Mouse (Mus musculus) gastrocnemius, adult 2 months (tissue): ENCODE results near the gene Galnt17. TPM values are rescaled to one million over a fixed set of nuclear protein-coding genes. Genes with fewer than 3 reads are reported as not detected.

Experiments used
- DNase-seq: peaks from one replicate; pipeline ENCODE4 v3.0.0; 2022
- H3K27ac ChIP-seq: fragments of 200-600 bp; 2 replicates; pipeline ENCODE4 v1.8.1; 2022; ENCODE audit warnings: mild to moderate bottlenecking
- H3K4me3 ChIP-seq: fragments of 200-600 bp; 2 replicates; pipeline ENCODE4 v1.8.1; 2022; ENCODE audit warnings: mild to moderate bottlenecking, moderate library complexity
- CTCF ChIP-seq: fragments of 200-600 bp; IDR thresholded peaks from 2 replicates; pipeline ENCODE4 v1.8.1; 2022; ENCODE audit warnings: antibody characterized with exemption, mild to moderate bottlenecking, moderate library complexity
- intact Hi-C: fragments of 180-260 bp; cut with DNase I; formaldehyde crosslinking; loops from one replicate; pipeline ENCODE4 v1.15.1; 2025
- long read RNA-seq, 2 experiments: library from polyadenylated mRNA; stranded (forward); transcript quantifications; one replicate each; pipeline ENCODE4 v2.0.0; 2021
- total RNA-seq, 2 experiments: library from RNA; stranded (reverse); gene quantifications; 2 replicates each; pipeline ENCODE4 v1.2.3; 2021

Galnt17 gene
- 1 to 10 TPM; 4.3 to 4.5 TPM for total RNA-seq
- long read RNA-seq, experiment 1, partial matches to known transcripts, result 0 of 2 reads
- long read RNA-seq, experiment 1, other reads (novel, unspliced or antisense), result 2 of 2 reads
- long read RNA-seq, experiment 2, result 0 reads

DNA sequence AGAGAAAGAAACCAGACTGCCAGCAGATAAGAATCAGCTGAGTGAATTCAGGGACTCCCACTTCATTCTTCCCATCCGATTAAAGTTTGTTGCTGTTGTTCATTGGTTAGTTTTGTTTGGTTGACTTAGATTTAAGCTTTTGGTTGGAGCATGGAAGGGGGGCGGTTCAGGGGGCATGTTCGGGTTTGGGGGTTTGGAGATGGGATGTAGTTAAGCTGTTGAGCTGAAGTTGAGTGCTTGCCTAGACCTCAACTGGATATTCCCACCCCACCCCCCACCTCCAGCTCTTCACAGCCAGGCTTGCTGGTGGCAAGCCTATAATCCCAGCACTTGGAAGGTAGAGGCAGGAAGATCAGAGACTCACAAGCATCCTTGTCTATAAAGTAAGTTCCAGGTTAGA lies at the start of gene Galnt17:
Gene Galnt17 (minus strand): TSS at position 101 of the 400 bp plus-strand sequence.
- intact Hi-C loops, result loop anchor here (5.0 to 10.0 kb wide), 3 partner anchors 81 to 301 kb away; no protein-coding TSS in a partner anchor
- Histone ChIP-seq H3K4me3 (peak within 1 kb of the TSS; percentile 84), H3K27ac (peak within 1 kb of the TSS; percentile 85)
- no peak for TF ChIP-seq CTCF
- no peak for DNase-seq

DNA sequence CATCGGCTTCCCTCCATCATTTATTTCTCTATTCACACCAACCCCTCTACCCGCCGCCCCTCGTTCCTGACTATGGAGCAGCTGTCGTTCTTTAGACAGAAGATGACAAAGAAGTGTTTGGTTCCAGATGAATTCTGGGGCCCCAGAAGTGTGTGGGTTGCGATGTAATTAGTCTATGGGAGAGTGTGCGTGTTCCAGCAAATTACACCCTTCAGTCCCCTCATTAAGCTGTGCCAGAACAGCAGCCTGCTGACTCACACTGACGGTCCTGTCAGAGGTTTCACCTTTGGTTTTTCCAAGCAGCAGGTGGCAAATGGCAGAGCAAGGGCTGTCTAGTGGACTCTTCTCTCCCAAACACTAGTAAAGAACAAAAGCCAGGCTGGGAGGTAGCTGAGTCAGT lies 26.2 kb upstream of the Galnt17 start:
- intact Hi-C loops, result no loop called here
- no peak for DNase-seq
- TF ChIP-seq CTCF, result no peak

DNA sequence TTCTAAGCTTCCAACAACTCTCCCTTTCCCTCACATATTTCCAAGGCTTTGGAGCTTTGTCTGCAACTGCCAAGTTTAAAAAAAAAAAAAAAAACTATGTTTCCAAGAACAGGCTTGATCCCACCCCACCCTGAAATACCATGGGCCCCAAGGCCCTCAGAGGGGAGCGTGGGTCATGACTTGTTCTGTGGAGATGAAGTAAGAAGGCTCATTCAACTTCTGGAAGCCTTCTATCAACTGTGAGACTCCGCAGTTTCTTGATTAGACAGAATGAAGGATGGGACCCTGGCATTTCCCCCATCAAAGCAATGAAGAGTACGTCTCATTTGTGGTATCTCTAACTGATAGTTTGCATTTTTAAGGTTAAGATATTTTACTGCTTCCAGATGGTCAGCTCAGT lies 13.0 kb upstream of the Galnt17 start:
- Histone ChIP-seq H3K4me3 (no peak overlapping the region), H3K27ac (no peak overlapping the region)
- DNase-seq, result no peak
- intact Hi-C loops, result no loop called here
- TF ChIP-seq CTCF, result no peak

More for the DNA sequence above, 26.2 kb upstream of the Galnt17 start:
- no peak overlapping the region for H3K27ac ChIP-seq
- no peak overlapping the region for H3K4me3 ChIP-seq

DNA sequence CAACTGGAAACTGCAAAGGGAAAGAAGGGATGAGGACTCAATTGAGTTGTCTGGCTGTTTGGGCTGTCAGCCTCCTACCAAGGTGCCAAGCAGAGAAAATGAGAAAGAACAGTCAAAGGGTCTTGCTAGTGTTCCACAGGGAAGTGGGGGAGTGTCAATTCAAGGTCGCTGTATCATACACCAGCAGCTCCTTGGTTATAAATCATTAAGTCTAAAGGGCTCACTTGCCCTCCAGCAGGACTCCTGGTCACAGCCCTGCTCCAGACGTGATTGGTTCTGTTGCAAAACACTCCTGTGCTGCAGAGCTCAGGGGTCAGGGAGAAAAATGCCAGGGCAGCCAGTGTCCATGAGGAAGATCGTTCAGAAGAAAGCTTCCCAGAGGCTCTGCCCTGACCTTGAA lies 11.3 kb upstream of the Galnt17 start:
- H3K4me3 ChIP-seq, result no peak overlapping the region
- intact Hi-C loops, result no loop called here
- TF ChIP-seq CTCF, result no peak
- no peak for DNase-seq
- no peak overlapping the region for H3K27ac ChIP-seq

DNA sequence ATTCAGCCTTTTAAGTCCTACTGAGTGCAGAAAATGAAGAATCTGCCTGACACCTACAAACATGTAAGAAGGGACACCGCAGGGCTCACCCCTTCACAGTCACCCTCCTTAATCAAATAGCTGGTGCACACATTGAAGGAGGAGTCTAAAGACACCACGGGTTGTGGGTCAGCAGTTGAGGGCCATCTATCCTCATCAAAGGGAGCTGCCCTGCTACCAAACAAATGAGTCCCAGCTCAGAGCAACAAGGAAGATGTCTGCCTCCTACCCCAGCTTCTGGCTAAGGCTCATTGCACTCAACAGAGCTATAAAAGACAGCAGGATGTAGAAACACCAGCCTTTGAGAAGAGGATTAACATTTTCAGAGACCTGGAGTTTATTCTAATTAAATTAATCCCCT lies 10.8 kb upstream of the Galnt17 start:
- intact Hi-C loops, result no loop called here
- no peak for DNase-seq
- Histone ChIP-seq H3K4me3 (no peak overlapping the region), H3K27ac (no peak overlapping the region)
- TF ChIP-seq CTCF, result no peak

DNA sequence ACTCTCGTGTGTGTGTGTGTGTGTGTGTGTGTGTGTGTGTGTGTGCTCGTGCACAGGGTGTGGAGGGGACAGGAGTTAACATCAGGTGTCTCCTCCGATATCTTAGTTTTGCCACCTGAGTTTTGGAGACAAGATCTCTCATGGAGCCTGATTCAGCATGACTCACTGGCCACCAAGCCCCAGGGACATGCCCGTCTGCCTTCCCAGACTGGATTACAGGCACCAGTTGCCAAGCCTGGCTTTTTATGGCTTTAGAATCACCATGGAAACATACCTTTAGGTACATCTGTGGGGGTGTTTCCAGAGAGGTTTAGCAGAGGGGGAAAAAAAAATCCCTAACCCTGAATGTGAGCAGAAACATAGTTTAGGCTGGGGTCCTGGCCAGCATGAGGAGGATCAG lies 6.7 kb upstream of the Galnt17 start:
- no peak overlapping the region for H3K27ac ChIP-seq
- no peak for DNase-seq
- H3K4me3 ChIP-seq, result no peak overlapping the region
- TF ChIP-seq CTCF, result no peak
- intact Hi-C loops, result no loop called here

DNA sequence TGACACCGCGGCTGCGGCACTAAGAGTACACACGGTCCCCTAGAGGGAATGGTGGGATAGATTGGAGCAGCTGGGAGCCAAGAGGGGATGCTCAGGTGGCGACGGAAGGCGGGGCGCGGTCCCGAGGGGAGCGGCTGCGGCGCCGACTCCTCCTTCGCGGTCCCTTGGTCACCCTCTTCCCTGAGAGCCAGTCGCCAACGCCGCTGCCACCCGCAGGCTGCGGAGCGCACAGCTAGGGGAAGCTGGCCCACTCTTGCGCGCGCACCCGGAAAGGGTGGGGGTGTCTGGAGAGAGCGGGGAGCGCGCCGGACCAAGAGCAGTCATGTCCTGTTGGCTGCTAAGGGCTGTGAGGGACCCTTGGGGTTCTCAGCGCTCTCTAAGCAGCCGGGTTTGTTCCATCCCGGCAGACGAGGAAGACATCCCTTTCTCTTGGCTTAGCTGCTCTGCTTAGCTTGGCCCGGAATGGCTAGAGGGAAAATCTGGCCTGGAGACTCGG lies 593 bp downstream of the Galnt17 start:
- intact Hi-C loops, result loop anchor here (5.0 to 10.0 kb wide), 3 partner anchors 80 to 300 kb away; no protein-coding TSS in a partner anchor
- H3K27ac ChIP-seq, result peak overlapping the region; percentile 85
- TF ChIP-seq CTCF, result peak; percentile 58

DNA sequence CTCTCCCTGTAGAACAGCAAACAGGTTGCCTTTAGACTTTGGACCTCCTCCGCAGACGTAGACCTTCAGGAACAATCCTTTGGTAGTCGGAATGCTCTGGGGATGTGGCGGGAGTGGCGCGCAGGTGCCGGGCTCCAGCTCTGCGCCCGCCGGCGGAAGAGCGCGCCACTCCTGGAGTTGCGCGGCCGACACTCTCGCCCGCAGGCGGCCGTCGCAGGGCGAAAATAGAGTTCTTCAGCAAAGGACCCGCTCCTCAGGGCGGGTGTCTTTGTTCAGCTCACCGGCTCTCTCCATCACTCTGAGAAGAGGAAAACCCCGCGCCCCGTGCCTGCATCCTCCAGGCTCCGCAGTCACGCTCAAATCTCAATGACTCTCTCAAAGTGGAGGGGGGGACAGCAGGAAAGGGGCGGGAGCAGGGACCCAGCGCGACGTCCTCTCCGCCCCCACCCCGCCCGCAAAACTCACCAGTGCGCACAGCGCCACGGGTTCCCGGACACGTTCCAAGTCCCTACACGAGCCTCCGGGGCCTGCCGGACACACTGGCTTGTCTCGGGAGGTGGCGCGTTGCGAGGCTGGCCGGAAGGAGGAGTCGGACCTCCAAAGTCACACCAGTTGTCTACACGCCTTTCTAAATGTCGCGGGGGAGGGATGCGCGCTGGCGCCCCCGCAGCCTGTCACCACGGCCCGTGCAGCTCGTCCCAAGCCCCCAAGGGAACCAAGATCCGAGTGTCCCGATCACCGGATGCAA lies 1.2 kb downstream of the Galnt17 start:
- Histone ChIP-seq H3K27ac (peak overlapping the region; percentile 85), H3K4me3 (peak overlapping the region; percentile 84)
- DNase-seq, result peak; percentile 82
- TF ChIP-seq CTCF, result no peak
- intact Hi-C loops, result loop anchor here (5.0 to 10.0 kb wide), 3 partner anchors 80 to 300 kb away; no protein-coding TSS in a partner anchor

More for the DNA sequence above, 593 bp downstream of the Galnt17 start:
- peak overlapping the region; percentile 84 for H3K4me3 ChIP-seq
- peak; percentile 92 for DNase-seq

DNA sequence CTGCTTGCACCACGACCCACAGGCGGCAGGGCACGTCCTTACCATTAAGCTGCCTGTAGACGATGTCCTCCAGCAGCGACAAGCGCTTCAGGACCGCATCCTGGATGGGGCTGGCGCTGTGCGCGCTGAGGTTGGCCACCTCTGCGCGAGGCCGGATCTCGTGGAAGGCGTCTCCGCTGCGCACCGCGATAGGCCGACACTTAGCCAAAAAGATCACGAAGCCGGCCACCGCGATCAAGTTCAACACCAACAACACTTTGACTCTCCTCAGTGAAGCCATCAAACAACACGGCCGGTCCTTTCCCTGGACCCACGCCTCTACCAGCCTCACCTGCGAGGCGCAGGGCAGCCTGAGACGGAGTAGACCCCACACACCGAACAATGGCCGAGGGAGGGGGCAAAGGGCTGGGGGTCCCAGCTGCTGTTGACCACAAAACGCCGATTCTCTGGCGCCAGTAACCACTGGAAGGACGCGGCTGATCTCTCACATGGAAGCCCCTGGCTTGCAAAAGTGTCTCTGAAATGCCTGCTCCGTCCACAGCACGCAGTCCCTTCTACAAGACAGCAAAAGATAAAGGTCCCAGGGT lies 1.9 kb downstream of the Galnt17 start:
- intact Hi-C loops, result loop anchor here (5.0 to 10.0 kb wide), 3 partner anchors 79 to 299 kb away; no protein-coding TSS in a partner anchor
- Histone ChIP-seq H3K4me3 (peak overlapping the region; percentile 84), H3K27ac (peak overlapping the region; percentile 85)
- DNase-seq, result peak; percentile 52
- no peak for TF ChIP-seq CTCF

DNA sequence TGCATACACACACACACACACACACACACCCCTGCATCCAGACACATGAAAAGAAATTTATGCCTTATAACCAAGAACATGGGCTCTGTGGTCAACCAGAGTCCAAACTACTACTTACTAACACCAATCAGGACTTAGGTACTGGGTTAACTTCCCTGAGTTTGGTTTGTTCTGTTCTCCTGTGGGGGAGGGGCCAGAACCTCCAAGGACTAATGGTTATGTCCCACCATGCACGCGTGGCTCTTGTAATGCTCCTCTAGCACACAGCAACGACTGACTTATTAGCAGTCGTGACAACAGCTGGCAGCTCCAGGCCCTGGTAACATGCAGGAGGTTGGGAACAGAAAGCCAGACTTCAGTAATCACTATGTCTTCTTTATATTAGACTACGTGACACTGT lies 3.1 kb downstream of the Galnt17 start:
- H3K4me3 ChIP-seq, result peak overlapping the region; percentile 21; the same call in 1 of the 2 replicates
- DNase-seq, result no peak
- TF ChIP-seq CTCF, result no peak
- H3K27ac ChIP-seq, result no peak overlapping the region
- intact Hi-C loops, result loop anchor here (5.0 to 10.0 kb wide), 3 partner anchors 78 to 298 kb away; no protein-coding TSS in a partner anchor

DNA sequence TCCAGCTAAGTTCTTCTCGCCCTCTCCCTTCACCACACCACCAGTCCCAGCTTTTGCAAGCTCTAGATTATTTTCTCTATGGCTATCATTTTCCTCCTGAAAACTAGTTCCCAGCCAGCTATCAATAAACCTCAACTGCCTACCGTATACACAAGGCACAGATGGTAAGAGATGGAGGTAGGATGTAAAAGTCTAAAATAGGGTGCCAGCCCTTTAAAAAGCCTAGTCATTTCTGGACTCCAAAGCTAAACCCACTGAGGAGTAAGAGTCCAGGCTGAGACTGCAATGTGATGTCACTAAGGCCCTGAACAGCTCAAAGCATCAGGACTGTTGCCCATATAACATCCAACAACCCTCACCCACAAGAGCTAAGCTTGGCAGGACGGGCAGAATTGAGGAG lies 6.8 kb downstream of the Galnt17 start:
- intact Hi-C loops, result loop anchor here (10.0 kb wide), 1 partner anchor 123 kb away; no protein-coding TSS in a partner anchor
- DNase-seq, result no peak
- no peak overlapping the region for H3K4me3 ChIP-seq
- no peak for TF ChIP-seq CTCF
- H3K27ac ChIP-seq, result no peak overlapping the region

DNA sequence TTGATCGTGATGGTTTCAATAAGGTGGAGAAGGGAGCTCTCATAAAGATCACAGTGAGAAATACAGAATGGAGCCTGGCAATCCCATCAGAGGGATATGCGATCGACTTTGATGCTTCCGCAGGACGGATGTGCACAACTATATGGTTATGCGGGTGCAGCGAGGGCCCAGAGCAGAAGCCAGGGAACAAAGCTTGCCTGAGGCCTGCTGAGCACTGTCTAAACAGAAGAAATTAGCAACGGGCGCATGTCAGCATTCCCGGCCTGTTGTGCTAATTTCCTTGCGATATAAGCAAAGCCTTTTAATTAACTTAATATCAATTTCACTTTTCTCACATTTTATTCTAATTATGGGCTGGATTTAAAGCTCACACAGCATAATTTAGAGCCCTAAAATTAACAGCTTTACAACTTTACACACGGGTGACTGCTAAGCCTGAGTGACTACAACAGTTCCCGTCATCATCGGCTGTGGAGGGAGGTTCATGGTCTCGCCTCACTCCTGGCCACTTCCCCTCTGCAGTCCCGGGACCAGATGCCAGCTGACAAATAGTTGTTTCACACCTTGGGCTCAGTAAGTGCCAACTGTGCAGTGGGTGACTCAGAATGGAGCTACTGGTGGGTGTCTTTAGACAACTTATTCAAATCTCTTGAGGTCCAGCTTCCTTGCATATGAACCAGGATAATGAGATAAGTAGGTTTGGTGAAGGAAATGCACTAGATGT lies 14.4 kb downstream of the Galnt17 start:
- Histone ChIP-seq H3K4me3 (no peak overlapping the region), H3K27ac (no peak overlapping the region)
- DNase-seq, result no peak
- intact Hi-C loops, result no loop called here
- TF ChIP-seq CTCF, result no peak
